Mouse (Mus musculus) neural tube, embryonic 13.5 days (tissue): ENCODE measurements around the gene Thrsp. TPM values are rescaled to one million over a fixed set of nuclear protein-coding genes. Genes with fewer than 3 reads are reported as not detected.

ENCODE experiments used
- ATAC-seq: fragments of 200-750 bp; cut with Nextera tagmentation; 2 replicates; pipeline ENCODE4 v1.8.0; 2017; ENCODE audit warnings: low read depth, mild to moderate bottlenecking, moderate TSS enrichment, moderate library complexity
- H3K27ac ChIP-seq: fragments of 300-500 bp; sonication (generic); replicated peaks from 2 replicates; pipeline ENCODE4 v1.5.1; 2015; ENCODE audit warnings: moderate library complexity, mild to moderate bottlenecking, inconsistent platforms
- H3K27me3 ChIP-seq: fragments of 300-500 bp; sonication (generic); 2 replicates; pipeline ENCODE4 v1.6.1; 2015; ENCODE audit warnings: mild to moderate bottlenecking, inconsistent platforms
- H3K36me3 ChIP-seq: fragments of 300-500 bp; sonication (generic); 2 replicates; pipeline ENCODE4 v1.6.1; 2015; ENCODE audit warnings: mild to moderate bottlenecking, inconsistent platforms
- H3K4me1 ChIP-seq: fragments of 300-500 bp; sonication (generic); replicated peaks from 2 replicates; pipeline ENCODE4 v1.6.1; 2015; ENCODE audit warnings: inconsistent platforms
- H3K4me2 ChIP-seq: fragments of 300-500 bp; sonication (generic); 2 replicates; pipeline ENCODE4 v1.6.1; 2015; ENCODE audit warnings: inconsistent platforms, mild to moderate bottlenecking, moderate library complexity
- H3K4me3 ChIP-seq: fragments of 300-500 bp; sonication (generic); 2 replicates; pipeline ENCODE4 v1.5.1; 2015; ENCODE audit warnings: mild to moderate bottlenecking, inconsistent platforms
- H3K9ac ChIP-seq: fragments of 300-500 bp; sonication (generic); 2 replicates; pipeline ENCODE4 v1.6.1; 2015; ENCODE audit warnings: moderate library complexity, mild to moderate bottlenecking, inconsistent platforms
- H3K9me3 ChIP-seq: fragments of 300-500 bp; sonication (generic); 2 replicates; pipeline ENCODE4 v1.6.1; 2016; ENCODE audit warnings: inconsistent platforms
- WGBS: fragments of 180-500 bp; shearing (Covaris S2); methylation state at CpG from one replicate; pipeline ENCODE4 v1.1.7; 2015; 5-methylcytosine and 5-hydroxymethylcytosine counted together
- polyA plus RNA-seq: library from polyadenylated mRNA; unstranded; fragments of >200 nt; fragmentation: Nextera tagmentation; extraction: Ambion mirVana; gene quantifications from 2 replicates; pipeline ENCODE4 v1.2.1, GENCODE M21; 2015

The Thrsp gene
- polyA plus RNA-seq, 1 experiment from 2014 or later = 0.99 TPM

- no peak overlapping the region for H3K27ac ChIP-seq
- 0 out of 2 replicates have a peak, but pooled peaks cover 15% of the 10 kb centered on the region for H3K4me1 ChIP-seq
- no peak overlapping the region for H3K4me2 ChIP-seq
- no peak overlapping the region for H3K4me3 ChIP-seq
- H3K9ac ChIP-seq = no peak overlapping the region
- WGBS = 100% methylated on average over 1 of the region's 1 CpGs
- ATAC-seq = no peak
- no peaks in the 10 kb centered on the region for H3K27me3 ChIP-seq
- H3K36me3 ChIP-seq = peaks cover 40% of the 10 kb centered on the region
- no peaks in the 10 kb centered on the region for H3K9me3 ChIP-seq
These were observed 3.1 kb downstream of the Thrsp start for GRCm38 (mm10) chr7:97414426-97414825.

GRCm38 (mm10) chr7:97413981-97414380, 3.5 kb downstream of the Thrsp start:
- Histone ChIP-seq H3K36me3 (peaks cover 44% of the 10 kb centered on the region), H3K27me3 (no peaks in the 10 kb centered on the region), H3K9ac (no peak overlapping the region), H3K4me1 (0 out of 2 replicates have a peak, but pooled peaks cover 12% of the 10 kb centered on the region), H3K9me3 (no peaks in the 10 kb centered on the region), H3K4me2 (no peak overlapping the region), H3K4me3 (no peak overlapping the region), H3K27ac (no peak overlapping the region)
- ATAC-seq = no peak
- WGBS = 94% methylated on average over 1 of the region's 1 CpGs

GRCm38 (mm10) chr7:97411575-97411974, 6.0 kb downstream of the Thrsp start:
- peaks cover 64% of the 10 kb centered on the region for H3K36me3 ChIP-seq
- no peaks in the 10 kb centered on the region for H3K4me1 ChIP-seq
- H3K4me3 ChIP-seq = no peak overlapping the region
- H3K9ac ChIP-seq = no peak overlapping the region
- no peak overlapping the region for H3K27ac ChIP-seq
- no peak overlapping the region for H3K4me2 ChIP-seq
- 85% methylated on average over 3 of the region's 3 CpGs for WGBS
- ATAC-seq = no peak
- H3K9me3 ChIP-seq = no peaks in the 10 kb centered on the region
- H3K27me3 ChIP-seq = no peaks in the 10 kb centered on the region

GRCm38 (mm10) chr7:97411106-97411505, 6.4 kb downstream of the Thrsp start:
- Histone ChIP-seq H3K36me3 (peaks cover 64% of the 10 kb centered on the region), H3K27ac (no peak overlapping the region), H3K9me3 (no peaks in the 10 kb centered on the region), H3K4me1 (no peaks in the 10 kb centered on the region), H3K9ac (no peak overlapping the region), H3K4me3 (no peak overlapping the region), H3K4me2 (no peak overlapping the region), H3K27me3 (no peaks in the 10 kb centered on the region)
- no peak for ATAC-seq
- WGBS = 93% methylated on average over 2 of the region's 2 CpGs

- no peaks in the 10 kb centered on the region for H3K27me3 ChIP-seq
- no peaks in the 10 kb centered on the region for H3K9me3 ChIP-seq
- peaks cover 60% of the 10 kb centered on the region for H3K36me3 ChIP-seq
- H3K4me1 ChIP-seq = peaks cover 5% of the 10 kb centered on the region; the same call in 1 of the 2 replicates
- 82% methylated on average over 10 of the region's 10 CpGs for WGBS
- no peak overlapping the region for H3K4me2 ChIP-seq
- no peak overlapping the region for H3K4me3 ChIP-seq
- no peak overlapping the region for H3K9ac ChIP-seq
- no peak overlapping the region for H3K27ac ChIP-seq
- no peak for ATAC-seq
These were observed 10.4 kb downstream of the Thrsp start for GRCm38 (mm10) chr7:97407145-97407544.

- H3K4me1 ChIP-seq = peaks cover 23% of the 10 kb centered on the region
- peak within 1 kb of the TSS; percentile 94 for H3K4me3 ChIP-seq
- peak within 1 kb of the TSS; percentile 89 for H3K4me2 ChIP-seq
- H3K9ac ChIP-seq = peak within 1 kb of the TSS; percentile 98
- under 1% methylated on average over 54 of the region's 54 CpGs for WGBS
- H3K27me3 ChIP-seq = no peaks in the 10 kb centered on the region
- H3K9me3 ChIP-seq = no peaks in the 10 kb centered on the region
- H3K36me3 ChIP-seq = peaks cover 13% of the 10 kb centered on the region; the same call in 1 of the 2 replicates
- peak; percentile 96 for ATAC-seq
- peak within 1 kb of the TSS; percentile 86 for H3K27ac ChIP-seq
These were observed 17.4 kb downstream of the Thrsp start, which contains the start of gene Ndufc2 for GRCm38 (mm10) chr7:97399960-97400715. TSS of gene Ndufc2 (plus strand) at chr7:97400003.

- H3K36me3 ChIP-seq = peaks cover 13% of the 10 kb centered on the region; the same call in 1 of the 2 replicates
- no peak for ATAC-seq
- no peak overlapping the region for H3K4me3 ChIP-seq
- H3K4me1 ChIP-seq = peaks cover 19% of the 10 kb centered on the region
- H3K27ac ChIP-seq = no peak overlapping the region
- H3K9ac ChIP-seq = no peak overlapping the region
- no peaks in the 10 kb centered on the region for H3K9me3 ChIP-seq
- WGBS = 91% methylated on average over 6 of the region's 6 CpGs
- no peaks in the 10 kb centered on the region for H3K27me3 ChIP-seq
- H3K4me2 ChIP-seq = no peak overlapping the region
These were observed 18.6 kb downstream of the Thrsp start for GRCm38 (mm10) chr7:97398943-97399342.

GRCm38 (mm10) chr7:97394375-97394774, 23.2 kb downstream of the Thrsp start:
- Histone ChIP-seq H3K27me3 (no peaks in the 10 kb centered on the region), H3K9me3 (no peaks in the 10 kb centered on the region), H3K4me1 (peaks cover 12% of the 10 kb centered on the region; the same call in 1 of the 2 replicates), H3K27ac (no peak overlapping the region), H3K4me3 (no peak overlapping the region), H3K4me2 (no peak overlapping the region), H3K36me3 (peaks cover 24% of the 10 kb centered on the region), H3K9ac (no peak overlapping the region)
- 75% methylated on average over 2 of the region's 2 CpGs for WGBS
- ATAC-seq = no peak

GRCm38 (mm10) chr7:97392079-97392445, 25.5 kb downstream of the Thrsp start:
- 67% methylated on average over 6 of the region's 6 CpGs for WGBS
- no peak overlapping the region for H3K9ac ChIP-seq
- H3K4me1 ChIP-seq = peaks cover 12% of the 10 kb centered on the region; the same call in 1 of the 2 replicates
- no peak overlapping the region for H3K27ac ChIP-seq
- peak; percentile 74 for ATAC-seq
- no peak overlapping the region for H3K4me3 ChIP-seq
- H3K9me3 ChIP-seq = no peaks in the 10 kb centered on the region
- H3K4me2 ChIP-seq = no peak overlapping the region
- H3K27me3 ChIP-seq = no peaks in the 10 kb centered on the region
- H3K36me3 ChIP-seq = peaks cover 44% of the 10 kb centered on the region

GRCm38 (mm10) chr7:97391293-97392078, 26.0 kb downstream of the Thrsp start:
- no peaks in the 10 kb centered on the region for H3K9me3 ChIP-seq
- no peak overlapping the region for H3K9ac ChIP-seq
- peak; percentile 94 for ATAC-seq
- H3K4me3 ChIP-seq = no peak overlapping the region
- H3K36me3 ChIP-seq = peaks cover 50% of the 10 kb centered on the region
- H3K4me2 ChIP-seq = no peak overlapping the region
- H3K27ac ChIP-seq = peak overlapping the region; percentile 46; the same call in 1 of the 2 replicates
- 48% methylated on average over 13 of the region's 13 CpGs for WGBS
- H3K4me1 ChIP-seq = peaks cover 12% of the 10 kb centered on the region; the same call in 1 of the 2 replicates
- H3K27me3 ChIP-seq = no peaks in the 10 kb centered on the region

GRCm38 (mm10) chr7:97388541-97388940, 29.0 kb downstream of the Thrsp start:
- Histone ChIP-seq H3K4me2 (no peak overlapping the region), H3K9me3 (no peaks in the 10 kb centered on the region), H3K4me3 (no peak overlapping the region), H3K27me3 (no peaks in the 10 kb centered on the region), H3K9ac (no peak overlapping the region), H3K4me1 (peaks cover 12% of the 10 kb centered on the region; the same call in 1 of the 2 replicates), H3K36me3 (peaks cover 75% of the 10 kb centered on the region), H3K27ac (no peak overlapping the region)
- no peak for ATAC-seq
- 93% methylated on average over 4 of the region's 4 CpGs for WGBS

GRCm38 (mm10) chr7:97387561-97388147, 29.9 kb downstream of the Thrsp start:
- no peak for ATAC-seq
- Histone ChIP-seq H3K4me3 (no peak overlapping the region), H3K9me3 (no peaks in the 10 kb centered on the region), H3K4me1 (peaks cover 12% of the 10 kb centered on the region; the same call in 1 of the 2 replicates), H3K4me2 (no peak overlapping the region), H3K9ac (no peak overlapping the region), H3K27ac (no peak overlapping the region), H3K36me3 (peaks cover 84% of the 10 kb centered on the region), H3K27me3 (no peaks in the 10 kb centered on the region)
- WGBS = 89% methylated on average over 8 of the region's 8 CpGs
